Mouse (Mus musculus) embryonic facial prominence, embryonic 15.5 days (tissue): ENCODE measurements around the gene Vmn2r124. TPM values are rescaled to one million over a fixed set of nuclear protein-coding genes. Genes with fewer than 3 reads are reported as not detected.
"Not testable (repeated sequence)": the region's sequence is repeated elsewhere in the genome, so short reads cannot be mapped to it uniquely, and the experiment has no call there.

ENCODE experiments used
- ATAC-seq: fragments of 200-750 bp; cut with Nextera tagmentation; 2 replicates; pipeline ENCODE4 v1.8.0; 2017; ENCODE audit warnings: low read depth, moderate TSS enrichment; ENCODE audit not compliant: insufficient number of reproducible peaks, low FRiP score, low TSS enrichment
- H3K27ac ChIP-seq: fragments of 300-500 bp; sonication (generic); replicated peaks from 2 replicates; pipeline ENCODE4 v1.5.1; 2015; ENCODE audit warnings: mild to moderate bottlenecking, inconsistent platforms
- H3K27me3 ChIP-seq: fragments of 300-500 bp; sonication (generic); 2 replicates; pipeline ENCODE4 v1.6.1; 2015; ENCODE audit warnings: inconsistent platforms
- H3K36me3 ChIP-seq: fragments of 300-500 bp; sonication (generic); 2 replicates; pipeline ENCODE4 v1.6.1; 2015; ENCODE audit warnings: mild to moderate bottlenecking, inconsistent platforms
- H3K4me1 ChIP-seq: fragments of 300-500 bp; sonication (generic); 2 replicates; pipeline ENCODE4 v1.6.1; 2015; ENCODE audit warnings: inconsistent platforms
- H3K4me2 ChIP-seq: fragments of 300-500 bp; sonication (generic); replicated peaks from 2 replicates; pipeline ENCODE4 v1.6.1; 2015; ENCODE audit warnings: mild to moderate bottlenecking, inconsistent platforms
- H3K4me3 ChIP-seq: fragments of 300-500 bp; sonication (generic); replicated peaks from 2 replicates; pipeline ENCODE4 v1.5.1; 2015; ENCODE audit warnings: mild to moderate bottlenecking, inconsistent platforms
- H3K9ac ChIP-seq: fragments of 300-500 bp; sonication (generic); 2 replicates; pipeline ENCODE4 v1.6.1; 2015; ENCODE audit warnings: inconsistent platforms
- H3K9me3 ChIP-seq: fragments of 300-500 bp; sonication (generic); replicated peaks from 2 replicates; pipeline ENCODE4 v1.6.1; 2016; ENCODE audit warnings: inconsistent platforms
- WGBS: fragments of 180-500 bp; shearing (Covaris S2); methylation state at CpG from one replicate; pipeline ENCODE4 v1.1.7; 2015; 5-methylcytosine and 5-hydroxymethylcytosine counted together
- polyA plus RNA-seq: library from polyadenylated mRNA; unstranded; fragments of >200 nt; fragmentation: Nextera tagmentation; extraction: Ambion mirVana; gene quantifications from 2 replicates; pipeline ENCODE4 v1.2.1, GENCODE M21; 2015

Gene Vmn2r124
- polyA plus RNA-seq, result 0.03 TPM in 1 of 2 replicates, not detected in the other

DNA sequence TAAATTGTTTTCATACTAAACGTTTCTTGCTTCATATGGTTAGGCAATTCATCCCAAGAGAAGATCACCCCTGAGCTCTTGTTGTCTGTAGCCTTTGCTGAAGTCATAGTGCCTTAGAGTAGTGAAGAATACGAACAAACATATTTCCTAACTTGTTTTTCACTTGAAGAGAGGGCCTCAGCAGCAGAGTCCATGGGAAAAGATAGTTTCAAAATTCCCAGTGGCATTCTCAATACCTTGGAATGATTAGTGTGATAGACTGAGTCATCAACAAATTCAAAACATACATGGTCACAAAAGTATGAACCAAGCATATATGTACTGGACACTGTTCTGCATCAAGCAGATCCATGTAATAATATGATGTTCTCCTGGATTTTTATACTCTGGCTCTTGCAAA is at the start of gene Vmn2r124:
TSS of gene Vmn2r124 (plus strand) at position 301 of the 400 bp plus-strand sequence.
- Histone ChIP-seq H3K9me3 (no peaks in the 10 kb centered on the region), H3K9ac (no peak within 1 kb of the TSS), H3K27ac (no peak within 1 kb of the TSS), H3K27me3 (no peaks in the 10 kb centered on the region), H3K36me3 (no peaks in the 10 kb centered on the region), H3K4me1 (no peaks in the 10 kb centered on the region), H3K4me2 (no peak within 1 kb of the TSS), H3K4me3 (no peak within 1 kb of the TSS)
- no peak for ATAC-seq
- WGBS, result 45% methylated on average over 2 of the region's 2 CpGs

GRCm38 (mm10) chr17:18004752-18005151 is 44.5 kb upstream of the Vmn2r124 start:
- Histone ChIP-seq H3K9me3 (no peaks in the 10 kb centered on the region), H3K4me1 (no peaks in the 10 kb centered on the region), H3K27ac (no peak overlapping the region), H3K27me3 (no peaks in the 10 kb centered on the region), H3K4me2 (no peak overlapping the region), H3K4me3 (no peak overlapping the region), H3K36me3 (no peaks in the 10 kb centered on the region), H3K9ac (no peak overlapping the region)
- ATAC-seq, result no peak
- 96% methylated on average over 1 of the region's 1 CpGs for WGBS

DNA sequence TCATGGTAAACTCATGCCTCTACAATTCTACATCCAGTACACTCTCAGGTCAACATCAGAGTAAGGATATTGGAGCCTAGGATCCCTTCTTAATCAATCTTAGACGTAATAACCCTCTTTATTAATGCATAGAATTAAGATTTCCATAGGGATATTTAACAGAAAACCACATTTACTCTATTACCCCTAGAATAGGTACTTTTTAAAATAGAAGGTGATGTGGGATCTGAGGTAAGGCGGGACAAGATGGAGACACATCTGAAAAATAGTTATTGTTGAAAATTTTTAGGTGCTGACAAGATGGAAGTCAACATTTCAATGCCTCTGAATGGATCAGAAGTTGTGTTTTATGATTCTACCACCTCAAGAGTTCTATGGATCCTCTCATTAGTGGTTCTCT is 27.8 kb upstream of the Vmn2r124 start, which contains the start of gene Fpr-rs4:
TSS of gene Fpr-rs4 (plus strand) at position 301 of the 400 bp plus-strand sequence.
- Histone ChIP-seq H3K36me3 (no peaks in the 10 kb centered on the region), H3K9me3 (no peaks in the 10 kb centered on the region), H3K4me1 (no peaks in the 10 kb centered on the region), H3K27me3 (no peaks in the 10 kb centered on the region), H3K4me3 (no peak within 1 kb of the TSS), H3K4me2 (no peak within 1 kb of the TSS), H3K9ac (no peak within 1 kb of the TSS), H3K27ac (no peak within 1 kb of the TSS)
- 51% methylated on average over 2 of the region's 2 CpGs for WGBS
- ATAC-seq, result no peak

DNA sequence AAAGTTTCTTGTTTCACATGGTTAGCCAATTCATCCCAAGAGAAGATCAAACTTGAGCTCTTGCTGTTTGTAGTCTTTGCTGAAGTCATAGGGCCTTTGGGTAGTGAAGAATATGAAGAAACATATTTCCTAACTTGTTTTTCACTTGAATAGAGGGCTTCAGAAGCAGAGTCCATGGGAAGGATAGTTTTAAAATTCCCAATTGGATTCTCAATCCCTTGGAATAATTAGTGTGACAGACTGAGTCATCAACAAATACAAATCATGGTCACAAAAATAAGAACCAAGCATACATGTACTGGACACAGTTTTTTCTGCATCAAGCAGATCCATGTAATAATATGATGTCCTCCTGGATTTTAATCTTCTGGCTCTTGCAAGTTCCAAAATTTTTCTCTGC is 35.5 kb downstream of the Vmn2r124 start, which contains the start of gene Vmn2r91:
TSS of gene Vmn2r91 (plus strand) at position 301 of the 400 bp plus-strand sequence.
- H3K27me3 ChIP-seq, H3K9ac ChIP-seq, H3K4me3 ChIP-seq, H3K27ac ChIP-seq, H3K4me2 ChIP-seq, H3K36me3 ChIP-seq, H3K4me1 ChIP-seq, H3K9me3 ChIP-seq, ATAC-seq: not testable (repeated sequence)

DNA sequence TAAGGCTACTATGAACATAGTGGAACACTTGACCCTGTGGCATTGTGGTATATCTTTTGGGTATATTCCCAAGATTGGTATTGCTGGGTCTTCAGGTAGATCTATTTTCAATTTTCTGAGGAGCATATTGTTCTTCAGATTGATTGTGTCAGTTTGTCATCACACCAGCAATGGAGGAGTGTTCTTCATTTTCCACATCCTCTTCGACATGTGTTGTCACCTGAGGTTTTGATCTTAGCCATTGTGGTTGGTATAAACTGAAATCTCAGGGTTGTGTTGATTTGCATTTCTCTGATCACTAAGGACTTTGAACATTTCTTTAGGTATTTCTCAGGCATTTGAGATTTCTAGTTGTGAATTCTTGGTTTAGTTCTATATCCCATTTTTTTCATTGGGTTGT is 46.4 kb downstream of the Vmn2r124 start:
- H3K27ac ChIP-seq, H3K4me3 ChIP-seq, H3K9me3 ChIP-seq, H3K9ac ChIP-seq, H3K36me3 ChIP-seq, H3K4me1 ChIP-seq, ATAC-seq, H3K4me2 ChIP-seq, H3K27me3 ChIP-seq: not testable (repeated sequence)
- 45% methylated on average over 1 of the region's 1 CpGs for WGBS

GRCm38 (mm10) chr17:18102265-18102664 is 53.0 kb downstream of the Vmn2r124 start:
- 84% methylated on average over 3 of the region's 3 CpGs for WGBS
- not testable (repeated sequence) for H3K4me1 ChIP-seq, H3K9me3 ChIP-seq, H3K27me3 ChIP-seq, H3K4me3 ChIP-seq, H3K9ac ChIP-seq, H3K4me2 ChIP-seq, H3K36me3 ChIP-seq, H3K27ac ChIP-seq, ATAC-seq

Other genes with a start within 250 kb of the Vmn2r124 start
- gene Spaca6, start 222.3 kb upstream of the Vmn2r124 start, polyA plus RNA-seq, result 31.2 and 32.8 TPM in 2 replicates
- 1.4 and 1.5 TPM in 2 replicates for gene Has1, start 194.2 kb upstream of the Vmn2r124 start, polyA plus RNA-seq
- 0.20 and 0.83 TPM in 2 replicates for gene Fpr1, start 165.5 kb upstream of the Vmn2r124 start, polyA plus RNA-seq
- gene Fpr2, start 161.6 kb upstream of the Vmn2r124 start, polyA plus RNA-seq, result 0.68 and 0.77 TPM in 2 replicates
- not detected in 2 replicates for gene Fpr3, start 161.6 kb upstream of the Vmn2r124 start, polyA plus RNA-seq
- not detected in 2 replicates for gene Fpr-rs4, start 27.7 kb upstream of the Vmn2r124 start, polyA plus RNA-seq
- gene Vmn2r91, start 35.6 kb downstream of the Vmn2r124 start, polyA plus RNA-seq, result not detected in 2 replicates
- gene Vmn2r92, start 102.5 kb downstream of the Vmn2r124 start, polyA plus RNA-seq, result not detected in 2 replicates
- gene Vmn2r94, start 228.3 kb downstream of the Vmn2r124 start, polyA plus RNA-seq, result not detected in 2 replicates
- not detected in 2 replicates for gene Vmn2r93, start 248.7 kb downstream of the Vmn2r124 start, polyA plus RNA-seq